Mouse (Mus musculus): ENCODE data around the gene Stk39. TPM values are rescaled to one million over a fixed set of nuclear protein-coding genes. Genes with fewer than 3 reads are reported as not detected.

Gene Stk39
- total RNA-seq, 2 experiments from 2014 or later, result 82.0 to 87.6 TPM

DNA sequence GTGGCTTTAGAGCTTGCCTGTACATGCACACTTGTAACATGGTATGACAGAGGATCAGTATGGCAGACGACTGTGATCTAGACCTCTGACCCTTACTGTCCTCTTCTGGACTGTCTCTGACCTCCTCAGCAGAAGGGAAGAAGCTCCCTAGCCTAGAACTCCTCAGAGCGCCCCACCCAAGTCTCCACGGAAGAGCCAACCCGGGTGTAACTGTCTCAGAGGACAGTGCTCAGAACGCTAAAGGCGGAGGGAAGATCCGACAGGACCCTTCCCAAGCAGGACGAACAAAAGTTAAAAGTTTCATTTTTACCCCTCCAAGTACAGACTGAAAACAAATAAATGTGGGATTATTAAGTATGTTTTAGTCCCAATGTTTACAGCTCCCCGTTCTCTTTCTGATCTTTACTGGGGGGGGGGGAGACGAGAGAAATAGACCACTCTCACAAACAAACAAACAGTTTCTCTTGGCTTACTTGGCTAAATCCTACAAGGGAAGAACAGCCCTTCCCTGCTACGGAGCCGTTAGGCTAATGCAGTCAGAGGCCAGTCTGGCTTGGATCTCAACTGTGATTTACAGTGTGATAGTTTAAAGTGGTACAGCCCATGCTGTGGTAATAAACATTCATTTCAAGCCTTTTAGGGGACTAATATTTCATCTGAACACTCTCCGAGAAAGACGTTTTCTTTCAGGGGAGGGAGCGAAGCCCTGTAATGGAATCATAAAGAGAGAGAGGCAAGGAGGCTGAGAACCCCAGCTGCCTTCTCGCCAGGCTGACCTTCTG, 179.3 kb downstream of the Stk39 start:
- DNase-seq (ENCODE audit: extremely low spot score in 1 of 2, low spot score in 2 of 2), result no peak
- intact Hi-C loops (cut with DNase I), result no loop called here
- Histone ChIP-seq H3K27ac (no peak overlapping the region), H3K4me3 (no peak overlapping the region)
- no peak for TF ChIP-seq CTCF (IDR thresholded peaks at IDR 0.05)

DNA sequence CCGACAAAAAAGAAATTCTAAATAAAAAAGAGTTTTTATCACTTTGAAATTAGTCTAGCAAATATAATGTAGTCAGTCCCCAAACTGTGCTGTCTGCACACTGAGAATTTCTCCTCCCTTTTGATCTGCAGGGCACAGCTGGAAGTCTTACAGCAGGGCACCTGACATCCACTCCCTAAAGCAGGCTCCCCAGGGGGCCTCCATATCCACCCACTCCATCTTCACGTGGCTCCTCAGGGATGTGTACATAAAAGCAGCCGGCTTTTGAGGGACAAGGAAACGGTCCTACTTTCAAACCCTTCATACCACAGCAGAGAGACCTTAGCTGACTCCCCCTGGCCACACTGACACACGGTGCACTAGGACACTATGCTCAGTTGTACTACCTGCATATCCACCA, 180.2 kb downstream of the Stk39 start:
- no peak for DNase-seq (ENCODE audit: extremely low spot score in 1 of 2, low spot score in 2 of 2)
- H3K27ac ChIP-seq, result no peak overlapping the region
- H3K4me3 ChIP-seq, result no peak overlapping the region
- no peak for TF ChIP-seq CTCF (IDR thresholded peaks at IDR 0.05)
- intact Hi-C loops (cut with DNase I), result no loop called here

DNA sequence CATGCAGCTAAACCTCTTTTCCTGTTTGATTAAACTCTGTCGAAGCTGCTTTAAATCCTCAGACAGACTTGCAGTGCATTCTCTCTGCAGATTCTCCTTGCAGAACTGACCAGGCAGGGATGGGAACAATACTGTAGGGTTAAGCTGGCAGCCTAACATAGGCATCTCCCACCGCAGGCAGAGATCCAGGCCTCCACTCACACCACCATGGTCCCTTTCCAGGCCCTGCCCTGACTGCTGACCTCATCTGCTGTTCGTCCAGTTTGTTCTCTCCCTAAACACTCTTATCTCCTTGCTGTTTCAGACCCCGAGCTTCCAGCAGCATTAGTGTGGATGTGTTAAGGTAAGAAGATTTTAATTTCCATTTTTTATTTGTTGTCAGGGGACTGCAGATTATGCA, 182.1 kb downstream of the Stk39 start:
- no peak for TF ChIP-seq CTCF (IDR thresholded peaks at IDR 0.05)

DNA sequence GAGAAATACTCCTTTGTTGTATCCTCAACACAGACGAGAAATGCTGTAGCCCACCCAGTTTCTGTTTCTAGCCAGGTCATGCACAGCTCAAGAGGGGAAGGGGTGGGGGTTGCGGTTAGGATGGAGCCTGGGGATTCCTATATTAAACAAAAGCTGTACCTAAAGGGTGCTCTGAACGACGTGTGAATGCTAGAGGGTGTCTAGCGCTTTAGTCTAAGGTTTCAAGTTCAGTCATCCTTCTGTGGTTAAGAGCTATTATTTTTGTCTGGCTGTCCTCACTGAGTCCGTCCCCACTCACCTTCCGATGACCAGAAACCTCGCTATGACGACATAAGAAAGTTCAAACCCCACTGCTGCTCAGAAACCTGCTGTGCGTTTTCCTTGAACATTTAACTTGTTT, 182.9 kb downstream of the Stk39 start:
- Histone ChIP-seq H3K4me3 (no peak overlapping the region), H3K27ac (no peak overlapping the region)
- DNase-seq (ENCODE audit: extremely low spot score in 1 of 2, low spot score in 2 of 2), result no peak
- no peak for TF ChIP-seq CTCF (IDR thresholded peaks at IDR 0.05)
- intact Hi-C loops (cut with DNase I), result no loop called here

More for the DNA sequence above, 182.1 kb downstream of the Stk39 start:
- DNase-seq (ENCODE audit: extremely low spot score in 1 of 2, low spot score in 2 of 2), result no peak
- Histone ChIP-seq H3K4me3 (no peak overlapping the region), H3K27ac (no peak overlapping the region)
- intact Hi-C loops (cut with DNase I), result no loop called here

DNA sequence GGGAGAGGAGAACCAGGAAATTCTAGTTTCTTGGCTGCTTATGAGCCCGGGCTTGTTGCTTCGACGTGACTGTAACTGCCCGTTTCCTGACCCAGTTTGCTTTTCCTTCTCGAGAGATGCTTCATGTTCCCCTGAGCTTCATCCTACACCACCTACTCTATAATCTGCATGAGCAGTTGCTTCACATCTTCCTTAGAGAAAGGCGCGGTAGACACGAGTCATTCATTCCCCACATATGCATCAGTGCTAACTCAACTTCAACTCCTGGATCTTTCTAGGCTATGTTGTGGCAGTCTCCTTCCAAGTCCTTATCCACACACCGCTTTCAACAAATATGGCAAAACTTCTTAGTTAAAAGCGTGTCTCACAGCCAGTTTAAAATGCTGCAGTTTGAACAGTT, 184.0 kb downstream of the Stk39 start:
- intact Hi-C loops (cut with DNase I), result no loop called here
- no peak overlapping the region for H3K27ac ChIP-seq
- DNase-seq (ENCODE audit: extremely low spot score in 1 of 2, low spot score in 2 of 2), result no peak
- H3K4me3 ChIP-seq, result no peak overlapping the region
- TF ChIP-seq CTCF (IDR thresholded peaks at IDR 0.05), result no peak

DNA sequence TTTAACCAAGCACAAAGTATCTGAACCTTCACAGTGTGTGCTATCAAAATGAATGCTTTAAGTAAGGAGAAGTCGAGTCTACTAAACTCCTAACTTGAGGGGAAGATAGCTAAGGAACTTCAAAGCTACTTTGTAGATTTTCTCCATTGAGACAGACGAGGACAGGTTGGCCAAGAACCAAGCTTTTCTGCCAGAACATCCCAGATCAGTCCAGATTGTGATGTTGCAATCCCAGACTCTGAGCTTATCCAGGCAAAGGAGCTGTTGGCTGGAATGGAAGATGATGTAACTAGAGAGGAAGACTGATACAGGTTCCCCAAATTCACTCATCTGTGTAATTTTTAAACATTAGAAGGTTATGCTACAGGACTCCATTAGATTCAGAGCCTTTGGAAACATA, 187.7 kb downstream of the Stk39 start:
- intact Hi-C loops (cut with DNase I), result no loop called here
- TF ChIP-seq CTCF (IDR thresholded peaks at IDR 0.05), result no peak
- no peak for DNase-seq (ENCODE audit: extremely low spot score in 1 of 2, low spot score in 2 of 2)

DNA sequence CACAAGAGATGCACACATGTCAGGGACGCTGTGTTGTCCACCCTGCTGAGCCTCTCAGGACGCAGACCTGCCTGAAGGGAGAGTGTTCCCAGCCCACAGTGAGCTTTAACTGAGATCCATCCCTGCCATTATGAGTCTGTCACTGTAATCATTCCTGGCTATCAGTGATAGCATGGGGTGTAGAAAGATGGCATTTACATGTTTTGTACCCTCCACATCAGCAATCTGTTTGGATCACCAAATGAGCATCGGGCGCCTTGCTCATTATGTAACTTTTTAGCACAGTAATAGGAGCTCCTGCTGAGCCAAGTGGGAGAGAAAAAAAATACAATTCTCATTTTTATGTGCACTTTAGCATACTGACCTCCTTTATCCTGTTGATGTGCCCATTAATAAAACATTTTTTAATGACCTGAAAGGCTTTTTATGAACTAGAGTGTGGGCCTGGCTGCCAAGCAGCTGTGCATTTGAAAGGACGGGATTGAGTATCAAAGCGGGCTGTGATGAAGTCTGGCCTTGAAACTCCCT, 189.0 kb downstream of the Stk39 start:
- intact Hi-C loops (cut with DNase I), result no loop called here
- no peak for TF ChIP-seq CTCF (IDR thresholded peaks at IDR 0.05)
- DNase-seq (ENCODE audit: extremely low spot score in 1 of 2, low spot score in 2 of 2), result no peak
- Histone ChIP-seq H3K27ac (no peak overlapping the region), H3K4me3 (no peak overlapping the region)

More for the DNA sequence above, 187.7 kb downstream of the Stk39 start:
- Histone ChIP-seq H3K27ac (no peak overlapping the region), H3K4me3 (no peak overlapping the region)

DNA sequence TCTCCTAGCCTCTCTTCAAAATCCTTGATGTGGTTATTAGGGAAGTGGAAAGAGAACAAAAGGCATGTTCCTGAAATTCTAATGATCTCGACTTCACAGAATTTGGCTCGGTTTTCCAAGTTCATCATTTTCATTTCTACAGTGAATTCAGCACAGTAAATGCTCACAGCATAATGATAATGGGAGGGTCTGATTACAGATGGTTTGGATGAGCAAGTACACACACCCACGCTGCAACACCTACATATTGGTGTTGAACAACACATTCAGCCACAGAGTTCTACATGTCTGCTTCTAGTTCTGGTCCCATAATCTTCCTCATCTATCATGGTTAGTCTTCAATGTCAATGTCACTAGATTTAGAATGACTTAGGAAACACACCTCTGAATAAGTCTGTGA, 190.5 kb downstream of the Stk39 start:
- DNase-seq (ENCODE audit: extremely low spot score in 1 of 2, low spot score in 2 of 2), result no peak
- no peak for TF ChIP-seq CTCF (IDR thresholded peaks at IDR 0.05)
- no peak overlapping the region for H3K27ac ChIP-seq
- no peak overlapping the region for H3K4me3 ChIP-seq
- intact Hi-C loops (cut with DNase I), result no loop called here

DNA sequence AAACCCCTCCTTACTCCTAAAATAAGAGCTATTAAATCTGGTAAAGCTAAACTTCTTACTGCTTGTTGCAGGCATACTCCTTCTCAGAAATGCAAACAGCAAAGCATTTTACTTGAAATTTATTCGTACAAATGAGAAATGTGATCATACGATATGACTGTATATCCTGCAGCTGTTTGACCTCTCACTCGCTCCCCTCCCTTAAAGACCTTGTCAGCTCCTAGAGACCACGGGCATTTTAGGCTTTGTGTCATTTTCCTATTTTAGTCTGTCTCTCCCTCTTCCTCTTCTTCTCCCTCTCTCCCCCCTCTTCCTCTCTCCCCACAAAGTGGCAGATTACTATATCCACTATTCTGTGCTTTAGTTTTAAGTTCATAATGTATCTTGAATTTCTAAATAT, 200.8 kb downstream of the Stk39 start:
- intact Hi-C loops (cut with DNase I), result no loop called here
- no peak overlapping the region for H3K4me3 ChIP-seq
- TF ChIP-seq CTCF (IDR thresholded peaks at IDR 0.05), result no peak
- DNase-seq (ENCODE audit: extremely low spot score in 1 of 2, low spot score in 2 of 2), result no peak
- H3K27ac ChIP-seq, result no peak overlapping the region

DNA sequence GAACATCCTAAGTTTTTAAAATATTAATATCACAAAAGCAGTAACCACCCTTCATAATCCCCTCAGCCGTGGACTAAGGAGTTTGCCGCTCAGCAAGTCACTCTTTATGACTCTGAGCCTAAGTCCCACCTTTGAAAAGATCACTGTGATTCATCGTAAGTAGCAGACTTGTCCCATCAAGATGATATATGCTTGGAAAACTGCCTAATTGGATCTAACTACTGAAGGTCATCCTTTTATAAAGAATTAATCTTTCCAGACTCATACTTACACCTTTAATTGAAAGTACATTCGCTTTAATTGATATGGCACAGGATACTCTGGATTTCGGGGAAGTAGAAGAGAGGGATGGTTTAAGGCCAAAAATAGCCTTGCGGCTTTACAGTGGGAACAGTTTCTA, 201.2 kb downstream of the Stk39 start:
- no peak for TF ChIP-seq CTCF (IDR thresholded peaks at IDR 0.05)

DNA sequence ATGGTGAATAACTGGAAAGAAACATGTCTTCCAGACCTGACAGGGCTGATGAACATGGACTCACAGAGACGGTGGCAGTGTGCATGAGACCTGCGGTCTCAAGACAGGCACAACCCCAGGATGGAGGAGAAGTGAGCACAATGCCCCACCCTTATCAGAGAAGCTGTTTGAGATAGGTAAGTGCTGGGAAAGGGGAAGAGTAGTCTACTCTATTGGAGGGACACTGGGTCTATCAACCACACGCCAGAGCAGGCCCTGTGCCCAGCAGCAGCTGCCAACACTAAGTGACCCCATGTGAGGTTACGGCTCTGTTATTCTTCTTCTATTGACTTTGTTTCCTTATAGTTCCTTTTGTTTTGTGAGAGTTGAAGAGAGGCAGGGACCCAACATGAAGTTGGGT, 202.4 kb downstream of the Stk39 start:
- Histone ChIP-seq H3K27ac (no peak overlapping the region), H3K4me3 (no peak overlapping the region)
- intact Hi-C loops (cut with DNase I), result no loop called here
- no peak for DNase-seq (ENCODE audit: extremely low spot score in 1 of 2, low spot score in 2 of 2)
- no peak for TF ChIP-seq CTCF (IDR thresholded peaks at IDR 0.05)

More for the DNA sequence above, 201.2 kb downstream of the Stk39 start:
- Histone ChIP-seq H3K27ac (no peak overlapping the region), H3K4me3 (no peak overlapping the region)
- intact Hi-C loops (cut with DNase I), result no loop called here
- DNase-seq (ENCODE audit: extremely low spot score in 1 of 2, low spot score in 2 of 2), result no peak

DNA sequence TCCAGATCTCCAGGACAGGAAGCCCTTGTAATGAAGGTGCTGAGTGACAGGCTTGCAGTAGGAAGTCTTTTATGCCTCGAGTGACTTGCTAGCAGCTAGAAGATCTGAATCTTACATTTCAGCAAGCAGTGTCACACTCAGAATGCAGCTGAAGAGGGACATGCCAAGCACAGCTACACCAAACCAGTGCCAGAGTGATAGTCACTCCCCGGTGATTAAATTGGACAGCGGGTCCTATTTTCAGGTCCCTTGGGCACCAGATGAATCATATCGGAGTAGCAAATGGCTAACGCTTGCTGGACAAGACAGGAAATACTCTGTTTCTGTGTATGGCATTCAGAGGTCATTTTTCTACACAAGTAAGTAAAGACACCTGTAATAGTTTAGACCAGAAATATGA, 207.2 kb downstream of the Stk39 start:
- DNase-seq (ENCODE audit: extremely low spot score in 1 of 2, low spot score in 2 of 2), result no peak
- TF ChIP-seq CTCF (IDR thresholded peaks at IDR 0.05), result no peak
- intact Hi-C loops (cut with DNase I), result no loop called here

DNA sequence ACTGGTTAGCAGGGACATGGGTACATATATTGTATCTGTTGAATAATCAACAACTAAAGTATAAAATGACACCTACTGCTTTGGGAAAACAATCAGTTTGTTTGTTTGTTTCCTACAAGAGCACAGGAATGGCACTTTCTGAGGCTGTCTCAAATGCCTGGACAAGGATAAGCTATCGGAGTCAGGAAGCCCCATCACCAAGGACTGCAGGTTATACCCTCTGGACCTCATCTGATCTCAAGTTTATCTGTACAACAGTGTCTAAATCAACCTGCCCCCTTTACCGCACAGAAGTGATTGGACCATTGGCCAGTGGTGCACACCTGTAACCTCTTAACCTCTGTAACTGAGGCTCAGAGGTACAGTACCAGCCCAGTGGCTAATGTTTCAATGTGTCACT, 211.2 kb downstream of the Stk39 start:
- intact Hi-C loops (cut with DNase I), result no loop called here
- DNase-seq (ENCODE audit: extremely low spot score in 1 of 2, low spot score in 2 of 2), result no peak
- Histone ChIP-seq H3K4me3 (no peak overlapping the region), H3K27ac (no peak overlapping the region)
- no peak for TF ChIP-seq CTCF (IDR thresholded peaks at IDR 0.05)

More for the DNA sequence above, 207.2 kb downstream of the Stk39 start:
- Histone ChIP-seq H3K27ac (no peak overlapping the region), H3K4me3 (no peak overlapping the region)
